Mouse (Mus musculus) liver, embryonic 14.5 days (tissue): Measurements from ENCODE around the gene Mtmr10.

ENCODE experiments used
- CTCF ChIP-seq: IDR thresholded peaks from 2 replicates; pipeline ENCODE4 v1.5.1; 2016; ENCODE audit warnings: antibody characterized with exemption, low read depth, control low read depth
- EP300 ChIP-seq: IDR thresholded peaks from 2 replicates; pipeline ENCODE4 v1.6.1; 2016; ENCODE audit warnings: antibody characterized with exemption, low read depth

- TF ChIP-seq CTCF (no peak), EP300 (no peak)
These were observed 66.8 kb downstream of the Mtmr10 start for GRCm38 (mm10) chr7:64354206-64354605.
